Mouse (Mus musculus) midbrain, postnatal 0 days (tissue): Measurements from ENCODE around the gene Ubac1. TPM values are rescaled to one million over a fixed set of nuclear protein-coding genes. Genes with fewer than 3 reads are reported as not detected.

Source experiments
- ATAC-seq: fragments of 200-750 bp; cut with Nextera tagmentation; 2 replicates; pipeline ENCODE4 v1.8.0; 2017; ENCODE audit warnings: moderate number of reproducible peaks, mild to moderate bottlenecking, moderate TSS enrichment, moderate library complexity; ENCODE audit not compliant: low FRiP score
- DNase-seq: peaks from one replicate; pipeline ENCODE4 v3.0.0-alpha.2; 2015; ENCODE audit warnings: low spot score
- H3K27ac ChIP-seq: fragments of 300-500 bp; sonication (generic); 2 replicates; pipeline ENCODE4 v1.5.1; 2014; ENCODE audit warnings: low read depth, mild to moderate bottlenecking, low read length, mixed read lengths
- H3K27me3 ChIP-seq: fragments of 300-500 bp; sonication (generic); 2 replicates; pipeline ENCODE4 v1.6.1; 2014; ENCODE audit warnings: low read length, control low read depth, mixed read lengths; ENCODE audit not compliant: insufficient read depth
- H3K36me3 ChIP-seq: fragments of 300-500 bp; sonication (generic); 2 replicates; pipeline ENCODE4 v1.6.1; 2014; ENCODE audit warnings: low read length, control low read depth, mixed read lengths; ENCODE audit not compliant: insufficient read depth
- H3K4me1 ChIP-seq: fragments of 300-500 bp; sonication (generic); 2 replicates; pipeline ENCODE4 v1.6.1; 2014; ENCODE audit warnings: mild to moderate bottlenecking, control low read depth, antibody characterized with exemption, low read length, mixed read lengths; ENCODE audit not compliant: insufficient read depth
- H3K4me2 ChIP-seq: fragments of 300-500 bp; sonication (generic); 2 replicates; pipeline ENCODE4 v1.6.1; 2014; ENCODE audit warnings: low read depth, mild to moderate bottlenecking, low read length, mixed read lengths; ENCODE audit not compliant: poor library complexity, severe bottlenecking
- H3K4me3 ChIP-seq: fragments of 300-500 bp; sonication (generic); 2 replicates; pipeline ENCODE4 v1.5.1; 2014; ENCODE audit warnings: low read depth, mild to moderate bottlenecking, low read length, moderate library complexity
- H3K9ac ChIP-seq: fragments of 300-500 bp; sonication (generic); replicated peaks from 2 replicates; pipeline ENCODE4 v1.6.1; 2014; ENCODE audit warnings: mild to moderate bottlenecking, low read length, moderate library complexity, mixed read lengths; ENCODE audit not compliant: poor library complexity, severe bottlenecking
- H3K9me3 ChIP-seq: fragments of 300-500 bp; sonication (generic); 2 replicates; pipeline ENCODE4 v1.6.1; 2016; ENCODE audit warnings: low read length, control low read depth
- CTCF ChIP-seq: IDR thresholded peaks from 2 replicates; pipeline ENCODE4 v1.5.1; 2016; ENCODE audit warnings: antibody characterized with exemption, mild to moderate bottlenecking
- WGBS: fragments of 180-500 bp; shearing (Covaris S2); extraction: QIAGEN DNeasy Blood & Tissue Kit; methylation state at CpG from one replicate; pipeline ENCODE4 v1.1.7; 2014; 5-methylcytosine and 5-hydroxymethylcytosine counted together
- polyA plus RNA-seq: library from polyadenylated mRNA; unstranded; fragments of >200 nt; fragmentation: Nextera tagmentation; extraction: Ambion mirVana; gene quantifications from 2 replicates; pipeline ENCODE4 v1.2.1, GENCODE M21; 2015
- total RNA-seq: library from RNA; depleted of rRNA; stranded (reverse); fragments of >200 nt; gene quantifications from 2 replicates; pipeline ENCODE4 v1.2.3, GENCODE M21; 2014

Gene Ubac1
- total and polyA plus RNA-seq, 2 experiments from 2014 or later, result 100 to 158 TPM

DNA sequence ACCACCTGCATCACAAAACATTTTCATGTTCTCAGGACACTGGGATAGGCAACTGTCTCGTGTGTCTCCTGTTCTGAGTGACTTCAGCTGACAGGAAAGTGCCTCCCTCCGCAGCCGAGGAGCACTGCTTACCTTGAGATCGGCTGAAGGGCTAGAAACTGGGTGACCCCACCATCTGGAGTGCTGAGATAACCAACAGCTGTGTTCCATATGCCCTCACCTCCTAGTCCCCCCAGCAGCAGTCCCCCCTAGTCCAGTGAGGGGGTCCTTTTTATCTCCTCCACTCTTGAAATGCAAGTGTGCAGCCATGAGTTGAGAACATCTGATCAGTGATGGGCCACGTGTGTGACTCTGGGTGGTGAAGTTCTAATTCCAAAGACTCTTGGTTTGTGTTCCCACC is 27.3 kb upstream of the Ubac1 start:
- H3K27me3 ChIP-seq, result no peaks in the 10 kb centered on the region
- no peak for TF ChIP-seq CTCF
- H3K4me3 ChIP-seq, result no peak overlapping the region
- H3K9ac ChIP-seq, result no peak overlapping the region
- no peaks in the 10 kb centered on the region for H3K36me3 ChIP-seq
- no peak for DNase-seq
- no peak for ATAC-seq
- H3K27ac ChIP-seq, result no peak overlapping the region
- no peaks in the 10 kb centered on the region for H3K9me3 ChIP-seq
- H3K4me2 ChIP-seq, result no peak overlapping the region
- H3K4me1 ChIP-seq, result 0 out of 2 replicates have a peak, but pooled peaks cover 3% of the 10 kb centered on the region
- WGBS, result 79% methylated on average over 5 of the region's 5 CpGs

DNA sequence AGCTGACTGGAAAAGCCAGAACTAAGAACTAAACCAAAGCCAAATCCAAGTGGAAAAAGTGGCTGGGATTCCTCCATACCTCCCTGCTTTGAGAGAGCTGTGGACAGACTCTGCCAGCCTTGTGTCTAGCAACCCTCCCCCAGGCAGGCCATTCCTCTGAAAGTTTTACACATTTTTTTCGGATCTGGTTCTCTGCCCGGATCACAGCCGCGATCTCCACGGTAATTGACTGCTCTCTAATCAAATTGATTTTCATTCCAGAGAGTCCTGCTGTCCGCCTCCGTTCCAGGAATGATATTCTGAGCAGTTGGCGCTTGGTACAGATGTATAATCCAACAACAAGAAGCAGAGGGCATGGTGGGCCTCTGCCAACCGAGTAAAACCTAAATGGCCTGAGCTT is 22.7 kb upstream of the Ubac1 start:
- Histone ChIP-seq H3K9ac (no peak overlapping the region), H3K4me2 (no peak overlapping the region), H3K36me3 (no peaks in the 10 kb centered on the region), H3K4me3 (no peak overlapping the region), H3K27ac (no peak overlapping the region), H3K27me3 (no peaks in the 10 kb centered on the region), H3K9me3 (no peaks in the 10 kb centered on the region), H3K4me1 (0 out of 2 replicates have a peak, but pooled peaks cover 3% of the 10 kb centered on the region)
- WGBS, result 69% methylated on average over 9 of the region's 9 CpGs
- DNase-seq (peak; percentile 68), ATAC-seq (no peak)
- no peak for TF ChIP-seq CTCF

DNA sequence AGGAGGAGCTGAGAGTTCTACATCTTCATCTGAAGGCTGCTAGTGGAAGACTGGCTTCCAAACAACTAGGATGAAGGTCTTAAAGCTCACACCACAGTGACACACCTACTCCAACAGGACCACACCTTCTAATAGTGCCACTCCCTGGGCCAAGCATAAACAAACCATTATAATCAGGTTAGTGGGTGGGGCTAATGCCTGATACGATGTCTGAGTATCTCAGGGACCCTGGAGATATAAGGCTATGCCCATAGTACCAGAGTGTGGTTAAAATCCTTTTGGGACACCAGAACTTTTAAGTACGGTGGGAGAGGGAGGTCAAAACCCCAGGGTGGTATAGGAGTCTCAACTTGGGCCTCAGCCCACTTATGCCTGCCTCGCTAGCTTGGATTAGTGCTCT is 21.1 kb upstream of the Ubac1 start:
- DNase-seq (no peak), ATAC-seq (no peak)
- H3K27ac ChIP-seq, result no peak overlapping the region
- WGBS, result 79% methylated on average over 3 of the region's 3 CpGs
- no peaks in the 10 kb centered on the region for H3K27me3 ChIP-seq
- no peak overlapping the region for H3K9ac ChIP-seq
- no peak for TF ChIP-seq CTCF
- 0 out of 2 replicates have a peak, but pooled peaks cover 3% of the 10 kb centered on the region for H3K4me1 ChIP-seq
- H3K4me3 ChIP-seq, result no peak overlapping the region
- H3K9me3 ChIP-seq, result no peaks in the 10 kb centered on the region
- no peaks in the 10 kb centered on the region for H3K36me3 ChIP-seq
- H3K4me2 ChIP-seq, result no peak overlapping the region

DNA sequence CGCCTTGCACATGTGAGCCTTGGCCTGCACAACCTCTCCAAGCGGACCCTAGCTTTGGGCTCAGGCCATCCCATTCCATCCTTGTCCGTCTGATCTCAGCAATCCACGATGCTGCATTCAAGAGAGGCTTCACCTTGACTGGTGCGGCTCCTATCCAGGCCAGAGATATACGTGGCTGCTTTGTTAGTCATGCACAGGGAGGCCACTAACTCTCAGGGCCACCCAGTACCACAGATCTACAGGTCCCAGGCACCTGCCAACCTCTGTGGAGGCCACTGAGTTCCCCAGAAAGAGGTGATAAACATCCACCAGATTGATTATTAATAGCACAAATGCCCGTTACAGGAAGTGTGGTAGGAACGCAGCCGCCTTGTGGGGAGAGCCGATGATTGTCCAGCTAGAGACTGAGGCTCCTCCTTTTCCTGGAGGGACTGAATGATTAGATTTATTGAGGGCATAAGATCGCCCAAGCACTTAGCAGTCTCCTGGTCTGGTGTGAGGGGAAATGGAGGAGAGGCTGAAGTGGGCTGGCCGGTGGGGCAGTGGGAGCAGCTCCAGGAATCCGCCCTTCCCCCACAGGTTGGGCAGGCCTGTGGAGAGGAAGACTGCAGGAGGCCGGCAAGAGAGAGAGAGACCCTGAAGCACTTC is 19.7 kb upstream of the Ubac1 start:
- H3K27me3 ChIP-seq, result no peaks in the 10 kb centered on the region
- no peak overlapping the region for H3K4me3 ChIP-seq
- no peaks in the 10 kb centered on the region for H3K36me3 ChIP-seq
- no peak for ATAC-seq
- no peak overlapping the region for H3K9ac ChIP-seq
- DNase-seq, result no peak
- no peaks in the 10 kb centered on the region for H3K9me3 ChIP-seq
- TF ChIP-seq CTCF, result no peak
- no peak overlapping the region for H3K4me2 ChIP-seq
- 64% methylated on average over 14 of the region's 14 CpGs for WGBS
- H3K4me1 ChIP-seq, result 0 out of 2 replicates have a peak, but pooled peaks cover 3% of the 10 kb centered on the region
- no peak overlapping the region for H3K27ac ChIP-seq

GRCm38 (mm10) chr2:26039951-26040350 is 18.4 kb upstream of the Ubac1 start:
- H3K4me3 ChIP-seq, result no peak overlapping the region
- H3K36me3 ChIP-seq, result no peaks in the 10 kb centered on the region
- no peaks in the 10 kb centered on the region for H3K27me3 ChIP-seq
- no peaks in the 10 kb centered on the region for H3K9me3 ChIP-seq
- H3K4me1 ChIP-seq, result 0 out of 2 replicates have a peak, but pooled peaks cover 3% of the 10 kb centered on the region
- DNase-seq, result peak; percentile 74
- H3K27ac ChIP-seq, result no peak overlapping the region
- H3K9ac ChIP-seq, result 0 out of 2 replicates have a peak overlapping the region, but pooled peaks have one; percentile 39
- WGBS, result 48% methylated on average over 14 of the region's 14 CpGs
- H3K4me2 ChIP-seq, result no peak overlapping the region
- ATAC-seq, result no peak
- TF ChIP-seq CTCF, result no peak

- Histone ChIP-seq H3K4me2 (no peak overlapping the region), H3K36me3 (no peaks in the 10 kb centered on the region), H3K9ac (no peak overlapping the region), H3K4me3 (no peak overlapping the region), H3K27ac (no peak overlapping the region), H3K27me3 (no peaks in the 10 kb centered on the region), H3K4me1 (no peaks in the 10 kb centered on the region), H3K9me3 (no peaks in the 10 kb centered on the region)
- TF ChIP-seq CTCF, result no peak
- no peak for ATAC-seq
- no peak for DNase-seq
- 72% methylated on average over 6 of the region's 6 CpGs for WGBS
These were observed 15.8 kb upstream of the Ubac1 start for GRCm38 (mm10) chr2:26037386-26037785.
